Mouse (Mus musculus): ENCODE measurements around the gene Cd69.
A peak's percentile ranks its signal among the peaks of the same experiment; 100 is the strongest.

Cd69 gene

DNA sequence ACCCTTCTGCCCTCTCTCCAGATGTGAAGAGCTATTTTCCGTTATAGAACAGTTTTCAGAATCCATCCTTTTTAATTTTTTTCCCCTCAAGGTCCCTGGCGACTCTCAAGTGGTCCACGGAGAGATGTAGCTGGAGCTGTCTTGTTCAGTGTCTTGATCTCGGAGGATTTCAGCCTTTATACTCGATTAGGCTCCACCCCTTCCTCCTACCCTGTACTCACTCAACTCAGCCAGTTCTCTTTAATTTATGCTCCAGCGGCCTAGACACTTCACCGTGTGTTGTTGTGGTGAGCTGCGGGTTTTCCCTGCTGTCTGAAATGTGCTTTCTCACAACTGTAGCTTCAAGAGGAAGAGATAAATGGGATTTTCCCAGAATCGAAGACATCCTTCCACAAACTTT is at the start of gene Cd69:
Gene Cd69, minus strand, starts transcription at position 217 of the 400 bp plus-strand sequence.
- no peak for DNase-seq

DNA sequence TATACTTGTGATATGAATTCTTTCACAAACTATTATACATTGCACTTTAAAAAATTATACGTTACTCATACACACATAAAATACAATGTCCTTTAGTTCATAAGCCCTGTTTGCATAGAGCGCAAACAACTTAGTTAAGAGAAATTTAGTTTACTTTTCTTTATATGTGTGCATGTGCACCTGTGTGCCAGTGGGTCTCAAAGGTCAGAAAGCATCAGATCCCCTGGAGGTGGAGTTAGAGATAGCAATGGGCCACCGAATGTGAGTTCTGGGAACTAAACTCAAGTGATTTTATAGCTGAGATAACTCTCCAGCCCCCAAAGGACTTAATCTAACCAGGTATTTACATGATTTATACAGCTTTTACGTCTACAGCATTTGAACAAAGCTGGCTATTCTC is 44.1 kb upstream of the Cd69 start:
- DNase-seq: no peak

GRCm38 (mm10) chr6:129318395-129318794 is 43.2 kb upstream of the Cd69 start:
- no peak for DNase-seq

DNA sequence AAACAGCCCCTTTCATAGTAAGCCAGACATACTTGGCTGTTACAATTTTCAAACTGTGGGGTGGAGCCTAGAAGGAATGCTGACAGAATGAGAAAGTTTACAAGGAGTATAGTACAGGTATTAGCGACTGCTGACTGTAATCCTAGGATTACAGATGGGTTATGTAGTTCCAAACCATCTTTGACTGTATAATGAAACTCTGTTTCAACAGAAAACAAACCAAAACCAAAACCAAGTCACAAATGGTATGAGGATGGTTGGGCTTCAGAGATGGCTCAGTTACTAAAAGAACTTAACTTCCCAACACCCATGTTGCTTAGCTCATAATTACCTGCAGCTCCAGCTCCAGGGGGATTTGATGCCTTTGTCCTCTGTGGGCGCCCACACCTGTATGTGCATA is 41.2 kb upstream of the Cd69 start:
- DNase-seq: no peak

DNA sequence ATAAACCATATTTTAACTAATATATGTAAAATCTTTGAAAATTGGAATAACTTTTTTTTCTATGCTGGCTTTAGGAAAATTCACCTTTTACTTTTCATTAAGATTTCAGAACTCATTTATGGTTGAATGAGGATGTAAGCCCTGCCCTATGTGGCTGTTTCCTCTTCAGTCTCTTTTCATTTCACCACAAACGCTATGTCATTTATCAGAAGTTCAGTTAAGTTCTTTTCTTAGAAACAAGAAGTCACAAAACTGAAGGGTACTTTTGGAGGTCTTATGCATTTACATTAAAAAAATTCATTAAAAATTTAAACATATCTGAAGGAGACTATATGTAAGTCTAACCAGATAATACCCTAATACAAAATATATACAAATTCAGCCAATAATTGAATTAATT is 40.5 kb upstream of the Cd69 start:
- DNase-seq: no peak

- DNase-seq: no peak
Observed at GRCm38 (mm10) chr6:129314655-129315168, 39.5 kb upstream of the Cd69 start.

- DNase-seq: no peak
Observed at GRCm38 (mm10) chr6:129312499-129312898, 37.3 kb upstream of the Cd69 start.

- DNase-seq: no peak
Observed at GRCm38 (mm10) chr6:129304180-129304579, 28.9 kb upstream of the Cd69 start.

- DNase-seq: no peak
Observed at GRCm38 (mm10) chr6:129288708-129289107, 13.5 kb upstream of the Cd69 start.

DNA sequence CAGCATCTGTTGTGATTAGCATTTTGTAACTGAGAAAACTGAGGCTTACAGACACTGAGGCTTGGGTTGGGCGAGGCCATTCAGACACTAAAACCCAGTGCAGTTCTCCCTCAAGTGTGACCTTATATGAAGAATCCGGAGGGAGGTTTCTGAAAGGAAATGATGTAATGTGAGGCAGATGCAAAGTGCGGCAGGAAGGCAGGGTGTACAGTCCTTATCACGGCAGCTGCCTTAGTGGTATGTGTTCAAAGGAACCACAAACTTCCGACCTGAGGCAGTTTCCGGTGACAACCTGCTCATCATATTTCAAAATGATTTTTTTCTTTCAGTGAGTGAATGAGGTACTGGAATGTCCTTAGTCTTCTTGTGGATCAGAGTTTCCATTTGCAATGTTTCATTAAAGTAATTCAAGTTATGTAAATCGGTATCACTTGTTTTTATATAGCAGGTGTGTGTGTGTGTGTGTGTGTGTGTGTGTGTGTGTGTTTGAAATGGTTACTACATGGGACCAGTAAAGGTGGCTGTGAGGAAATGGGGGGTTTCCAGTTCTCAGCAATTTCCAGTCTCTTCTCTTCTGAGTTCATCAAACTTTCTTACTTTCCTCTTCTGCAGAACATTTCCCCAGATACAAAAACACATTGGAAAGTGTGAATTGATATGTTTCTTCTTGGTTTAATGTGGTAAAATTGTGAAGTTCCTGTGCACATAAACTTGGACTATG is 9.3 kb upstream of the Cd69 start:
- no peak for DNase-seq

- DNase-seq: no peak
Observed at GRCm38 (mm10) chr6:129283271-129283670, 8.0 kb upstream of the Cd69 start.

GRCm38 (mm10) chr6:129276483-129276882 is 1.2 kb upstream of the Cd69 start:
- DNase-seq: no peak

DNA sequence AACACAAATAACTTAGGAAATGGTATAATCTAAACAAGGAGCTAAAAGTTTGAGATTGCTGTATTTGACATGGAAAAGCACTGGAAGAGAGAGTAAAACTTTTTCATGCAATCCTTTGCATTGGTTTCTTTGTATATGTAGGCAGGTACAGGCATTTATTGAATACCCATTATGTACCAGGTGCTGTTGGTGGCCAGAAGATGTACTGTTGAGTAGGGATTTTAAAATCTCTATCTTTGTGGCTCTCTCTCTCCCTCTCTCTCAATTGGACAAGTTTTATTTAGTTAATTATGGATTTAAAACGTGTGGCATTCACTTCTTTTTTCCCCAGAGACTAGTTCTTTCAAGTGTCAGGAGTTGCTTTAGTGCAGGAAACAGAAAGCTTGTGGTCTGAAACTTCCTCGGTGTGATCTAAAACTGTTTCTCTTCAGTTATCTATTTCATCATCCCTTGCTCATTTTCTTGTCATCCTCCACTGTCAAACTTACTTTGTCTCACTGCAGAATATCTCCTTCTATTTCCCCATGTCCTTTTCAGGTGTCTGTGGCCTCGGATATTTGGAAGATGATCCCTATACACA is 478 bp upstream of the Cd69 start:
- no peak for DNase-seq

- no peak for DNase-seq
Observed at GRCm38 (mm10) chr6:129274476-129274875, 760 bp downstream of the Cd69 start.

- DNase-seq: no peak
Observed at GRCm38 (mm10) chr6:129273662-129274061, 1.6 kb downstream of the Cd69 start.

GRCm38 (mm10) chr6:129266438-129267022 is 8.7 kb downstream of the Cd69 start:
- no peak for DNase-seq

- no peak for DNase-seq
Observed at GRCm38 (mm10) chr6:129265821-129266220, 9.4 kb downstream of the Cd69 start.

- DNase-seq: no peak
Observed at GRCm38 (mm10) chr6:129260940-129261339, 14.3 kb downstream of the Cd69 start.

DNA sequence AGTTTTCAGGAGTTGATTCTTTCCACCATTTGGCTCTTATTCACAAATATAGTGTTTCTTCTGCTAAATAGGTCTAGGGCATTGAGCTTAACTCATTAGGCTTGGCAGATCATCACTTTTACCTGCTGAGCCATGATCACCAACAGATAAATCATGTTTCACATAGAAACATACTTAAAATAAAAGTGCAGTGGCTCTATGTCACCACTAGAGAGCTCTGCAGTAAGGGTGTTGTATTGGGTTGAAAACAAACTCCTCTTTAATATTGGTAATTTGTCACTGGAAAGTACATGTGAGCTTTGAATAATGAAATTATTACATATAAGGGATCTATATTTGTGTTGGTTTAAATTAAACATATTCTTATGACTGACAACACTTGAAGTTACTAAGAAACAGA is 15.2 kb downstream of the Cd69 start:
- no peak for DNase-seq

- peak in 1 of 2 experiments; percentile 15 for DNase-seq
Observed at GRCm38 (mm10) chr6:129256018-129256417, 19.2 kb downstream of the Cd69 start.

DNA sequence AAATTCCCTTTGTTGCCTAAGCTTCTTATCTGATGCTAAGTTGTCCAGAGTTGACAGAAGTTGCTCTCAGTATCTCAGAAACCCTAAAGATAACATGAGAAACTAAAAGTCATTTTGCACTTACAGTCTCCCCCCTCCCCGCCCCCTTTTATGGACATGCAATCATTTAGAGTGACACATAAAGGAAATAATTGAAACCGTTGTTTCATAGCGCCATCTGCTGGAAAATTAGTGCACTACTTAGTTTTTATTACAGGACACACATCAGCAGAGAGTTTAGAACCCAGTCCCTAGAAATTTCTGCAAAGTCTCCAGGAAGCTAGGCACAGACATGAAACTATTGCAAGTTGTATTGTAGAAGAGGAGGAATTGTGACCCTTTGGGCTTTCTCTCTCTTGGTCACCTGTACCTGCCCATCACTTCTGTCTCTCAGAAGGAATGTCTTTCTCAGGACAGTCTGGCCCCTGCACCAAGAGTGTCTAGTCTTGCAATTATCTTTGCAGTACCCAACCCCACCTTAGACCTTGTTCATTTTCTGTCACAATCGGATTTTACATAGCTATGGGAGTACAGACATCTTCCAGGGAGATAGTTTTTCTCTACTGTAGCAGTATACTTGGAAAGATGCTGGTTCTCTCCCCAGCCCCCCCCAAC is 20.2 kb downstream of the Cd69 start:
- DNase-seq: peak in 1 of 2 experiments; percentile 30

GRCm38 (mm10) chr6:129254314-129254713 is 20.9 kb downstream of the Cd69 start:
- DNase-seq: no peak

- DNase-seq: peak in 1 of 2 experiments; percentile 29
Observed at GRCm38 (mm10) chr6:129248243-129248642, 27.0 kb downstream of the Cd69 start.

DNA sequence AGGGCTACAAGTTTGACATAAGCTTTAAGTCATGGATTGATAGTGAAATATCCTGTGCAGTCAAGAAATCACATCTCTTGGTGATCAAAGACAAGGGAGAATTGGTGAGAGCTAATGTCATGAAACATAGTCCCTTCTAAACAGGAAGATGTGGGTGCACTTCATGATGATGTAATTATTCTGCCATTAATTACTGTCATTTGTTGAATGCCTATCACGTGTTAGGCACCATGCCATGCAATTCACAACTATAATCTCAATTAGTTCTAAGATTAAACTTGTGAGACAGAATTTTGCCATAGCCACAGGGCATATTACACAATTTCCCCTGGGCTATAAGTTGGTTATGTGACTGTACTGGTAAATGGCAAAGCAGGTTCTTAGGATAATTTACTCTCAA is 28.2 kb downstream of the Cd69 start:
- DNase-seq: no peak
